Mouse (Mus musculus) hindbrain, embryonic 11.5 days (tissue): ENCODE results near the gene Mrnip. TPM values are rescaled to one million over a fixed set of nuclear protein-coding genes. Genes with fewer than 3 reads are reported as not detected.

ENCODE experiments used
- ATAC-seq: fragments of 200-750 bp; cut with Nextera tagmentation; 2 replicates; pipeline ENCODE4 v1.8.0; 2017; ENCODE audit warnings: mild to moderate bottlenecking, moderate TSS enrichment, moderate library complexity; ENCODE audit not compliant: low FRiP score
- DNase-seq: peaks from one replicate; pipeline ENCODE4 v3.0.0-alpha.2; 2015; ENCODE audit warnings: low spot score
- H3K27ac ChIP-seq: fragments of 300-500 bp; sonication (generic); 2 replicates; pipeline ENCODE4 v1.5.1; 2014; ENCODE audit warnings: mild to moderate bottlenecking, low read depth, low read length
- H3K27me3 ChIP-seq: fragments of 300-500 bp; sonication (generic); 2 replicates; pipeline ENCODE4 v1.6.1; 2014; ENCODE audit warnings: mild to moderate bottlenecking, low read length, moderate library complexity, mixed read lengths; ENCODE audit not compliant: control insufficient read depth, insufficient read depth
- H3K36me3 ChIP-seq: fragments of 300-500 bp; sonication (generic); 2 replicates; pipeline ENCODE4 v1.6.1; 2014; ENCODE audit warnings: mild to moderate bottlenecking, low read length, moderate library complexity, mixed read lengths; ENCODE audit not compliant: control insufficient read depth, insufficient read depth
- H3K4me1 ChIP-seq: fragments of 300-500 bp; sonication (generic); replicated peaks from 2 replicates; pipeline ENCODE4 v1.6.1; 2014; ENCODE audit warnings: low read length, mixed read lengths; ENCODE audit not compliant: control insufficient read depth, insufficient read depth
- H3K4me2 ChIP-seq: fragments of 300-500 bp; sonication (generic); replicated peaks from 2 replicates; pipeline ENCODE4 v1.6.1; 2014; ENCODE audit warnings: mild to moderate bottlenecking, low read depth, low read length
- H3K4me3 ChIP-seq: fragments of 300-500 bp; sonication (generic); 2 replicates; pipeline ENCODE4 v1.5.1; 2014; ENCODE audit warnings: low read depth, low read length
- H3K9ac ChIP-seq: fragments of 300-500 bp; sonication (generic); 2 replicates; pipeline ENCODE4 v1.6.1; 2014; ENCODE audit warnings: low read depth, low read length
- H3K9me3 ChIP-seq: fragments of 300-500 bp; sonication (generic); 2 replicates; pipeline ENCODE4 v1.6.1; 2016; ENCODE audit warnings: low read length; ENCODE audit not compliant: control insufficient read depth
- WGBS: fragments of 180-500 bp; shearing (Covaris S2); extraction: QIAGEN DNeasy Blood & Tissue Kit; methylation state at CpG from one replicate; pipeline ENCODE4 v1.1.7; 2014; 5-methylcytosine and 5-hydroxymethylcytosine counted together
- polyA plus RNA-seq: library from polyadenylated mRNA; unstranded; fragments of >200 nt; fragmentation: Nextera tagmentation; extraction: Ambion mirVana; gene quantifications from 2 replicates; pipeline ENCODE4 v1.2.1, GENCODE M21; 2014

Gene Mrnip
- polyA plus RNA-seq, 1 experiment from 2014 or later = 22.4 TPM

DNA sequence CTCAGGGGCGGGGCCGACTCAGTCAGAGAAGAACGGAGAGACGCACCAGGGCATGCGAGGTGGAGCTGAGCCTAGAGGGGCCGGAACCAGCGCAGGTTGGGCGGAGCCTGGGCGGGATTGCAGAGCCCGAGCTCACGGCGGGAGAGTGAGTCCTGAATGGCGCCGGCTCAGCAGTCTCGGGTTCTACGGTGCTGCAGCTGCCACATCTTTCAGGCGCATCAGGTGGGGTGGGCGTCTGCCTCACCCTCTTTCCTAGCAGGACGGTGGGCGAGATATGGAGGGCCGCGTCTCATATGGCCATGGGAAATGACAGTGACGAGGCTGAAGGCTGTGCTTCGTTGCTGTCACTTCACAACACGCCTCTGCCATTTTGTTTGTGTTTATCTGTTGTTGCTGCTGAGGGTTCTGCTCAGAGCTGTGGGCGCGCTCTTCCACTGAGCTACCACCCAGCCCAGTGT lies 515 bp downstream of the Mrnip start:
- Histone ChIP-seq H3K27ac (peak overlapping the region; percentile 60), H3K4me3 (peak overlapping the region; percentile 72)
- peak; percentile 100 for DNase-seq

DNA sequence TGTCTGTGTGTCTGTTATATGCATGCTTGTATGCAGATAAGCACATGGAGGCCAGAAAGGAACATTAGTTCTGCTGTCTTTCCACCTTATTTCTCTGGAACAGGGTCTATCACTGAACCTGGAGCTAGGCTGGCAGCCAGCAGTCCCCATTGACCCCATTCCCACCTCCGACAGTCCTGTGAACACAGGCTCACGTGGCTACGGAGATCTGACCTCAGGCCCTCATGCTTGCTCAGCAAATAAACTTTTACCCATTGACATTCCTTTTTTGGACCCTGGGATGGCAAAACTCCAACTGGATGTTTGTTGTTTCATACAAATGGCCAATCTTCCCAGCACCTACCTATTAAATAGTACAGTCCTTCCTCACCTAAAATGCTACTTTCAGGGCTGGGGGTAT lies 2.1 kb downstream of the Mrnip start:
- Histone ChIP-seq H3K9me3 (no peaks in the 10 kb centered on the region), H3K27ac (no peak overlapping the region), H3K36me3 (no peaks in the 10 kb centered on the region), H3K9ac (no peak overlapping the region), H3K27me3 (no peaks in the 10 kb centered on the region), H3K4me1 (0 out of 2 replicates have a peak, but pooled peaks cover 2% of the 10 kb centered on the region), H3K4me2 (no peak overlapping the region), H3K4me3 (no peak overlapping the region)
- WGBS = 76% methylated on average over 3 of the region's 3 CpGs
- DNase-seq (no peak), ATAC-seq (no peak)

More for the DNA sequence above, 515 bp downstream of the Mrnip start:
- Histone ChIP-seq H3K9me3 (no peaks in the 10 kb centered on the region), H3K9ac (peak overlapping the region; percentile 82), H3K36me3 (no peaks in the 10 kb centered on the region), H3K4me2 (peak overlapping the region; percentile 79), H3K4me1 (0 out of 2 replicates have a peak, but pooled peaks cover 2% of the 10 kb centered on the region), H3K27me3 (no peaks in the 10 kb centered on the region)
- peak; percentile 99 for ATAC-seq
- 1% methylated on average over 26 of the region's 27 CpGs for WGBS

DNA sequence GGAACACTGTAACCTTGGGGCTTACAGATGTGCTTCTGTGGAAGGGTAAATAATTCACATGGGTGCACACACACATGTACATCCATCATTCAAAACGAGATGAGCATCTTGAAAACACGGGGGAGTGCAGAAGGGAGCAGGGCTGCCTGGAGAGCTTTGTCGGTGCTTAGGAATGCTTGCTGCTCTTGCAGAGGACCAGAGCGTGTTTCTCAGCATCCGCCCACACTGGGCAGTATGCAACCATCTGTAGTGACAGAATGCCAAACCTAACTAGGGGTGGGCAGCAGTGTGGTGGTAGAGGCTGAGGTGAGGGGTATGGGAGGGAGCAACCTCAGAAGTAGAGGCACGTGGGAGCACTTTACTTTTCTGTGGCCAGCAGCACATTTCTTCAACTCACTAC lies 2.9 kb downstream of the Mrnip start:
- Histone ChIP-seq H3K27ac (no peak overlapping the region), H3K9ac (no peak overlapping the region), H3K4me1 (0 out of 2 replicates have a peak, but pooled peaks cover 2% of the 10 kb centered on the region), H3K36me3 (no peaks in the 10 kb centered on the region), H3K4me2 (no peak overlapping the region), H3K27me3 (no peaks in the 10 kb centered on the region), H3K9me3 (no peaks in the 10 kb centered on the region), H3K4me3 (no peak overlapping the region)
- no peak for ATAC-seq
- DNase-seq = no peak
- 82% methylated on average over 6 of the region's 6 CpGs for WGBS

DNA sequence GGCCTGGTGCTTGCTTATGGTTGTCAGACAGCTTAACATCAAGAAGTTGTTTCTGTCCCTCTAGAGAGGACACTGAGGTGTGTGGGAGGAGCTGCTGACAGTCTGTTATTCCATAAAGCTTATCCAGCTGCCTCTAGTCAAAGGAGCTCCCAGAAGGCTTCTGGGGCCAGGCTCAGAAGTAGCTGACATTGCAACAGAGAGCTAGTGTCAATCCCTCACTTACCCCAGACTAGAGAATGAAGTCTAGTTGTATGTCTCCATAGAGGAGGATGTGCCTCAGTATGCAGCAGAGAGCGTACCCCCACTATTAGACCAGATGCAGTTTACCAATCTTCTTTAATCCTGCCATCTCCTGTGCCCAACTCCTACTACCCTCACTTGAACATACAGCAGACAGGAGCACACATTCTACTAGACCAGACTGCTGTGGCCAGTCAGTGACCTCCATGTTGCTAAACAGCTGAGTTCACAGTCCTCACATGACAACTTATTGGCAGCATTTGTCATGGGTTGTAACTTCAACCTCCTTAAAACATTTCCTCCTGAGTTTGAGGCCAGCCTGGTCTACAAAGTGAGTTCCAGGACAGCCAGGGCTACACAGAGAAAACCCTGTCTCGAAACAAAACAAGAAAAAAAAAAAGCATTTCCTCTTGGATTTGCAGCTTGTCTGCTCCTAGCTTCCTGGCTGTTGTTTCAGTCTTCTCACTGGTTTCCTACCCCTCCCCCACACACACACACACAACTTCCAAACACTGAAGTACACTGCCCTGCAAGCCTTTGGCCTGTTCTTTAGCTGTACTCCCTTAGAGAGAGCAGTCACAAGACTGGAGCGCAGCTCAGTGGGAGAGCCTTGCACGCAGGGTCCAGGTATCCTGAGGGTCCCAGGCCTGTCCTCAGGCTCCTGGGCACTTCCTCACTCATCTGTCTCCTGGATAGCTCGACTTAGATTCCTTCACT lies 4.6 kb downstream of the Mrnip start:
- H3K36me3 ChIP-seq = 0 out of 2 replicates have a peak, but pooled peaks cover 2% of the 10 kb centered on the region
- H3K27ac ChIP-seq = no peak overlapping the region
- no peaks in the 10 kb centered on the region for H3K27me3 ChIP-seq
- no peak overlapping the region for H3K9ac ChIP-seq
- H3K4me1 ChIP-seq = 0 out of 2 replicates have a peak, but pooled peaks cover 2% of the 10 kb centered on the region
- DNase-seq (no peak), ATAC-seq (no peak)
- H3K4me3 ChIP-seq = no peak overlapping the region
- 79% methylated on average over 5 of the region's 5 CpGs for WGBS
- H3K9me3 ChIP-seq = no peaks in the 10 kb centered on the region
- H3K4me2 ChIP-seq = no peak overlapping the region

DNA sequence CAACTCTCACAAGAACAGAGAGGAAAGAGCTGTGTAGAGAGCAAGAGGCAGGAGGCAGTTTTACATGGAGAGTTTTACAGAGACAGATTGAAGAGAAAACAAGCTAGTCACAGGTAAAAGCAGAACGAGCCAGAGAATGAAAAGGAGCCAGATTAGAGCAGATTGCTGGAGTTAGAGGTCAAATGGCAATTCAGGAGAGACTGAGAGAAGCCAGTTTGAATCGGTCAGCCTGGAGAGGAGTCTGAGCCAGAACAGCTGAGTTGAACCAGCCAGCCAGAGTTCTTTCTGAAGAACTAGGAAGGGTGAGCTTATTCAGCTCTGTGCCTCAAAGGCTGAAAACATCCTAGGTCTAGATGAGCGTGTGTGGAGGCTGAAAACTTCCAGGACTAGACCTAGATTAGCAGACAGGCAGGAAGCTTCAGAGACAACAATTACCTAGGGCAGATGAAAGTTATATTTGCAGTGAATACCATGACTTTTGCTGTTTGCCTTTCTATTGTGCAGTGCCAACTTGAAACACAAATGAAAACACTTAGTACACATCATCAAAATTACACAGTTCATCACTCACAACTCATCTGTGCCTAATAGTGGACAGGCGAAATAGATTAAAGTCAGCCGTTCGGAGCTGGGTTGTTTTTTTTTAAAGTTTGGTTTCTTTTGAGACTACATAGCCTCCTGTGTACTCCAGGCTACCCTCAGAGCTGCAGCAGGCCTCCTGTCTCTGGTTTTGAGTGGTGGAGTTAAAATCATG lies 6.4 kb downstream of the Mrnip start:
- Histone ChIP-seq H3K27ac (no peak overlapping the region), H3K36me3 (0 out of 2 replicates have a peak, but pooled peaks cover 2% of the 10 kb centered on the region), H3K4me2 (no peak overlapping the region), H3K4me3 (no peak overlapping the region), H3K27me3 (no peaks in the 10 kb centered on the region), H3K4me1 (no peaks in the 10 kb centered on the region), H3K9ac (no peak overlapping the region), H3K9me3 (no peaks in the 10 kb centered on the region)
- DNase-seq = no peak
- 89% methylated on average over 6 of the region's 6 CpGs for WGBS
- no peak for ATAC-seq

DNA sequence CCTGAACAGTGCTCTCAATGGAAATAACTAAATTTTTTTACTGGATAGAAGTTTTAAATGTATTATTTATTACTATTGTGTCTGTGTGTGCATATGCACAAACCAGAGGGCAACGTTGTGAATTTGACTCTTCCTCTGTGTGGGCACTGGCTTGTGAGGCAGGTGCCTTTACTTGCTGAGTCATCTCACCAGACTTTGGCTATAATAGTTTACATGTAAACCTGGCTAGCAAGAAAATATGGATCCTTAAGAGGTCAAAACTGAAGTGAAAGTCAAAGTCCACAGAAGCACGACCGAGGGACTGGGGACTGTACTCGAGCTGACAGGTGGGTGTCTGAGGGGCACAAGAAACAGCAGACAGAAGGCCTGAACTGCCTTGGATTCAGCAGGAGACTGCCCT lies 8.5 kb downstream of the Mrnip start:
- no peak overlapping the region for H3K9ac ChIP-seq
- H3K36me3 ChIP-seq = 0 out of 2 replicates have a peak, but pooled peaks cover 2% of the 10 kb centered on the region
- no peak overlapping the region for H3K27ac ChIP-seq
- DNase-seq (no peak), ATAC-seq (no peak)
- no peaks in the 10 kb centered on the region for H3K9me3 ChIP-seq
- 88% methylated on average over 4 of the region's 4 CpGs for WGBS
- H3K27me3 ChIP-seq = no peaks in the 10 kb centered on the region
- no peak overlapping the region for H3K4me2 ChIP-seq
- no peaks in the 10 kb centered on the region for H3K4me1 ChIP-seq
- no peak overlapping the region for H3K4me3 ChIP-seq

DNA sequence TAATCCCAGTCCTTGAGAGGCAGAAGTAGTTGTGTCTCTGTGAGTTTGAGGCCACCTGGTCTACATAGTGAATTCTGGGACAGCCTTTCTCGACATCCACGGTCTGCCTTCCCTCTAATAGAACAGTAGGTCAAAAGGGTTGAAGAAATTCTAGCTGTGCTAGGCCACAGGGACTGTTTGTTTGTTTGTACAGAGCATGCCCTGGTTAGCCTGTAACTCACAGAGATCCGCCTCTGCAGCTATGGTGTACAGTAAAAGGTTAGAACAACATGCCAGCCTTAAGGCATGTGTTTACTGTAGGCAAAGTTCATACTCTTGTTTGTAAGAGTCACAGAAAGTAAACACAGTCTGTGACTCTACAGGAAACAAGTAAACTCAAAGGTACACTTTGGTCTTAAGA lies 10.5 kb downstream of the Mrnip start:
- Histone ChIP-seq H3K4me1 (no peaks in the 10 kb centered on the region), H3K4me3 (no peak overlapping the region), H3K36me3 (0 out of 2 replicates have a peak, but pooled peaks cover 2% of the 10 kb centered on the region), H3K4me2 (no peak overlapping the region), H3K27ac (no peak overlapping the region), H3K9ac (no peak overlapping the region), H3K27me3 (no peaks in the 10 kb centered on the region), H3K9me3 (no peaks in the 10 kb centered on the region)
- WGBS = 77% methylated on average over 3 of the region's 3 CpGs
- ATAC-seq (no peak), DNase-seq (no peak)

DNA sequence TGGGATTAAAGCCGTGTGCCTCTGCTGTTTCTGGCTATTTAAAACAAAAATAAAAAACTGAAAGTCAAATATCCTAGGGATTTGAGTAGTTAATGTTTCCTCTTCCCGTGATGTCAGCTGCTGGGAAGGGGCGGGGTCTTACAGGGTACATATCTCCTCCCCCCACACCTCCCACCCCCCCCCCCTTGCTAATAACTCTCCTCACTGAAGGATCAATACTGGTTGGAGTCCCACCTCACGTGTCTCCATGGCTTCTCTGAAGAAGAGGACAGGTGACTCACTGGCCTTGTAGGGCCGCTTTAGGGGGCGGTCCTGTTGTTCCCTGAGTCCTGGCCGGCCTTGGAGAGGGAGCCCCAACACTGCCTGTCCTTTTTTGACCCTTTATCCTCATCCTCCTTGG lies 14.4 kb downstream of the Mrnip start:
- Histone ChIP-seq H3K36me3 (no peaks in the 10 kb centered on the region), H3K4me2 (no peak overlapping the region), H3K4me1 (no peaks in the 10 kb centered on the region), H3K4me3 (no peak overlapping the region), H3K27ac (no peak overlapping the region), H3K9ac (no peak overlapping the region), H3K9me3 (no peaks in the 10 kb centered on the region), H3K27me3 (no peaks in the 10 kb centered on the region)
- ATAC-seq (no peak), DNase-seq (no peak)
- 83% methylated on average over 7 of the region's 7 CpGs for WGBS
